Mouse (Mus musculus) v-Abl transformed pro-B cells (cell line): ENCODE results near the gene Mllt11.

Experiments
- in situ Hi-C, 2 experiments: fragments of 400-800 bp; cut with MboI; formaldehyde crosslinking; loops; one replicate each; pipeline ENCODE4 v1.15.1; 2025; ENCODE audit not compliant: unreplicated experiment in 2 of 2

The Mllt11 gene

GRCm38 (mm10) chr3:95178948-95179347 is 53.0 kb downstream of the Mllt11 start:
- in situ Hi-C loops = no loop called here

- in situ Hi-C loops = no loop called here
Observed at GRCm38 (mm10) chr3:95177583-95177982, 54.4 kb downstream of the Mllt11 start.

GRCm38 (mm10) chr3:95176500-95176899 is 55.5 kb downstream of the Mllt11 start:
- in situ Hi-C loops = no loop called here

- in situ Hi-C loops = no loop called here
Observed at GRCm38 (mm10) chr3:95174011-95174592, 57.9 kb downstream of the Mllt11 start.

GRCm38 (mm10) chr3:95173256-95173949 is 58.6 kb downstream of the Mllt11 start:
- in situ Hi-C loops = no loop called here

GRCm38 (mm10) chr3:95172526-95173255 is 59.3 kb downstream of the Mllt11 start:
- in situ Hi-C loops = no loop called here

- in situ Hi-C loops = no loop called here
Observed at GRCm38 (mm10) chr3:95171105-95171504, 60.9 kb downstream of the Mllt11 start.

- in situ Hi-C loops = no loop called here
Observed at GRCm38 (mm10) chr3:95169996-95170395, 62.0 kb downstream of the Mllt11 start.
